Mouse (Mus musculus) hindbrain, embryonic 11.5 days (tissue): ENCODE data around the gene Cyp4a10. TPM values are rescaled to one million over a fixed set of nuclear protein-coding genes. Genes with fewer than 3 reads are reported as not detected.
"Not testable (repeated sequence)": the region's sequence is repeated elsewhere in the genome, so short reads cannot be mapped to it uniquely, and the experiment has no call there.

ENCODE experiments used
- ATAC-seq: fragments of 200-750 bp; cut with Nextera tagmentation; 2 replicates; pipeline ENCODE4 v1.8.0; 2017; ENCODE audit warnings: mild to moderate bottlenecking, moderate TSS enrichment, moderate library complexity; ENCODE audit not compliant: low FRiP score
- DNase-seq: peaks from one replicate; pipeline ENCODE4 v3.0.0-alpha.2; 2015; ENCODE audit warnings: low spot score
- H3K27ac ChIP-seq: fragments of 300-500 bp; sonication (generic); 2 replicates; pipeline ENCODE4 v1.5.1; 2014; ENCODE audit warnings: mild to moderate bottlenecking, low read depth, low read length
- H3K27me3 ChIP-seq: fragments of 300-500 bp; sonication (generic); 2 replicates; pipeline ENCODE4 v1.6.1; 2014; ENCODE audit warnings: mild to moderate bottlenecking, low read length, moderate library complexity, mixed read lengths; ENCODE audit not compliant: control insufficient read depth, insufficient read depth
- H3K36me3 ChIP-seq: fragments of 300-500 bp; sonication (generic); 2 replicates; pipeline ENCODE4 v1.6.1; 2014; ENCODE audit warnings: mild to moderate bottlenecking, low read length, moderate library complexity, mixed read lengths; ENCODE audit not compliant: control insufficient read depth, insufficient read depth
- H3K4me1 ChIP-seq: fragments of 300-500 bp; sonication (generic); replicated peaks from 2 replicates; pipeline ENCODE4 v1.6.1; 2014; ENCODE audit warnings: low read length, mixed read lengths; ENCODE audit not compliant: control insufficient read depth, insufficient read depth
- H3K4me2 ChIP-seq: fragments of 300-500 bp; sonication (generic); replicated peaks from 2 replicates; pipeline ENCODE4 v1.6.1; 2014; ENCODE audit warnings: mild to moderate bottlenecking, low read depth, low read length
- H3K4me3 ChIP-seq: fragments of 300-500 bp; sonication (generic); 2 replicates; pipeline ENCODE4 v1.5.1; 2014; ENCODE audit warnings: low read depth, low read length
- H3K9ac ChIP-seq: fragments of 300-500 bp; sonication (generic); 2 replicates; pipeline ENCODE4 v1.6.1; 2014; ENCODE audit warnings: low read depth, low read length
- H3K9me3 ChIP-seq: fragments of 300-500 bp; sonication (generic); 2 replicates; pipeline ENCODE4 v1.6.1; 2016; ENCODE audit warnings: low read length; ENCODE audit not compliant: control insufficient read depth
- WGBS: fragments of 180-500 bp; shearing (Covaris S2); extraction: QIAGEN DNeasy Blood & Tissue Kit; methylation state at CpG from one replicate; pipeline ENCODE4 v1.1.7; 2014; 5-methylcytosine and 5-hydroxymethylcytosine counted together
- polyA plus RNA-seq: library from polyadenylated mRNA; unstranded; fragments of >200 nt; fragmentation: Nextera tagmentation; extraction: Ambion mirVana; gene quantifications from 2 replicates; pipeline ENCODE4 v1.2.1, GENCODE M21; 2014

Cyp4a10 gene
- polyA plus RNA-seq: not detected in 2 replicates

- not testable (repeated sequence) for ATAC-seq, H3K4me2 ChIP-seq, H3K9me3 ChIP-seq, H3K27ac ChIP-seq, H3K36me3 ChIP-seq, H3K9ac ChIP-seq, DNase-seq, H3K4me1 ChIP-seq, H3K27me3 ChIP-seq, H3K4me3 ChIP-seq
- 88% methylated on average over 5 of the region's 5 CpGs for WGBS
Observed at GRCm38 (mm10) chr4:115518000-115518399, at the start of gene Cyp4a10. Gene Cyp4a10, plus strand, starts transcription at chr4:115518264.

GRCm38 (mm10) chr4:115473585-115473984 lies 44.5 kb upstream of the Cyp4a10 start:
- DNase-seq, ATAC-seq: not testable (repeated sequence)

GRCm38 (mm10) chr4:115476051-115476450 lies 42.0 kb upstream of the Cyp4a10 start:
- DNase-seq: not testable (repeated sequence)

More at GRCm38 (mm10) chr4:115473585-115473984, 44.5 kb upstream of the Cyp4a10 start:
- WGBS: 88% methylated on average over 3 of the region's 3 CpGs
- not testable (repeated sequence) for H3K27me3 ChIP-seq, H3K4me3 ChIP-seq, H3K36me3 ChIP-seq, H3K27ac ChIP-seq, H3K9me3 ChIP-seq, H3K9ac ChIP-seq, H3K4me1 ChIP-seq, H3K4me2 ChIP-seq

GRCm38 (mm10) chr4:115481006-115481652 lies 36.9 kb upstream of the Cyp4a10 start:
- Histone ChIP-seq H3K4me3 (no peak overlapping the region), H3K36me3 (no peaks in the 10 kb centered on the region), H3K27me3 (no peaks in the 10 kb centered on the region), H3K4me2 (no peak overlapping the region), H3K27ac (no peak overlapping the region), H3K9ac (no peak overlapping the region), H3K9me3 (no peaks in the 10 kb centered on the region), H3K4me1 (no peaks in the 10 kb centered on the region)
- ATAC-seq (no peak), DNase-seq (no peak)
- 83% methylated on average over 6 of the region's 6 CpGs for WGBS

More at GRCm38 (mm10) chr4:115476051-115476450, 42.0 kb upstream of the Cyp4a10 start:
- H3K27ac ChIP-seq, H3K4me1 ChIP-seq, H3K36me3 ChIP-seq, ATAC-seq, H3K9me3 ChIP-seq, H3K27me3 ChIP-seq, H3K4me2 ChIP-seq, H3K4me3 ChIP-seq, H3K9ac ChIP-seq: not testable (repeated sequence)

GRCm38 (mm10) chr4:115496001-115496400 lies 22.1 kb upstream of the Cyp4a10 start, which contains the start of gene Cyp4a14:
Gene Cyp4a14, minus strand, starts transcription at chr4:115496142.
- Histone ChIP-seq H3K27me3 (no peaks in the 10 kb centered on the region), H3K4me3 (no peak within 1 kb of the TSS), H3K9me3 (no peaks in the 10 kb centered on the region), H3K4me1 (no peaks in the 10 kb centered on the region), H3K27ac (no peak within 1 kb of the TSS), H3K4me2 (no peak within 1 kb of the TSS), H3K9ac (no peak within 1 kb of the TSS), H3K36me3 (no peaks in the 10 kb centered on the region)
- no peak for DNase-seq
- WGBS: 80% methylated on average over 1 of the region's 1 CpGs
- no peak for ATAC-seq

GRCm38 (mm10) chr4:115497466-115497865 lies 20.6 kb upstream of the Cyp4a10 start:
- Histone ChIP-seq H3K9ac (no peak overlapping the region), H3K4me3 (no peak overlapping the region), H3K27me3 (no peaks in the 10 kb centered on the region), H3K9me3 (no peaks in the 10 kb centered on the region), H3K27ac (no peak overlapping the region), H3K36me3 (no peaks in the 10 kb centered on the region), H3K4me2 (no peak overlapping the region), H3K4me1 (no peaks in the 10 kb centered on the region)
- WGBS: 85% methylated on average over 3 of the region's 3 CpGs
- DNase-seq (no peak), ATAC-seq (no peak)

- not testable (repeated sequence) for H3K4me1 ChIP-seq, H3K36me3 ChIP-seq, H3K27ac ChIP-seq, H3K27me3 ChIP-seq, H3K9me3 ChIP-seq, H3K4me3 ChIP-seq, H3K4me2 ChIP-seq, ATAC-seq, H3K9ac ChIP-seq, DNase-seq
Observed at GRCm38 (mm10) chr4:115513964-115514363, 4.1 kb upstream of the Cyp4a10 start.

- no peak overlapping the region for H3K4me3 ChIP-seq
- H3K27ac ChIP-seq: no peak overlapping the region
- H3K9ac ChIP-seq: no peak overlapping the region
- H3K27me3 ChIP-seq: no peaks in the 10 kb centered on the region
- no peaks in the 10 kb centered on the region for H3K9me3 ChIP-seq
- ATAC-seq (no peak), DNase-seq (no peak)
- no peaks in the 10 kb centered on the region for H3K4me1 ChIP-seq
- no peaks in the 10 kb centered on the region for H3K36me3 ChIP-seq
- no peak overlapping the region for H3K4me2 ChIP-seq
- WGBS: 77% methylated on average over 4 of the region's 4 CpGs
Observed at GRCm38 (mm10) chr4:115519444-115519843, 1.4 kb downstream of the Cyp4a10 start.

GRCm38 (mm10) chr4:115521766-115522165 lies 3.7 kb downstream of the Cyp4a10 start:
- Histone ChIP-seq H3K36me3 (no peaks in the 10 kb centered on the region), H3K4me3 (no peak overlapping the region), H3K9ac (no peak overlapping the region), H3K9me3 (no peaks in the 10 kb centered on the region), H3K27ac (no peak overlapping the region), H3K4me1 (no peaks in the 10 kb centered on the region), H3K27me3 (no peaks in the 10 kb centered on the region), H3K4me2 (no peak overlapping the region)
- 95% methylated on average over 2 of the region's 2 CpGs for WGBS
- ATAC-seq: no peak
- DNase-seq: no peak
